Mouse (Mus musculus) embryo, embryonic 11.5 days (tissue): Measurements from ENCODE around the gene Ryr1.
"Not testable (repeated sequence)": the region's sequence is repeated elsewhere in the genome, so short reads cannot be mapped to it uniquely, and the experiment has no call there.

Source experiments
- DNase-seq: peaks from one replicate; pipeline ENCODE4 v3.0.0-alpha.2; 2012; ENCODE audit warnings: low read depth, low spot score

The Ryr1 gene

GRCm38 (mm10) chr7:29146625-29147367 lies 21.8 kb upstream of the Ryr1 start:
- no peak for DNase-seq

- no peak for DNase-seq
Measured at GRCm38 (mm10) chr7:29144006-29144405, 19.0 kb upstream of the Ryr1 start.

GRCm38 (mm10) chr7:29141416-29141815 lies 16.4 kb upstream of the Ryr1 start:
- no peak for DNase-seq

GRCm38 (mm10) chr7:29139237-29139636 lies 14.3 kb upstream of the Ryr1 start:
- DNase-seq = not testable (repeated sequence)

GRCm38 (mm10) chr7:29137429-29137828 lies 12.4 kb upstream of the Ryr1 start:
- no peak for DNase-seq

- DNase-seq = no peak
Measured at GRCm38 (mm10) chr7:29134693-29135386, 9.9 kb upstream of the Ryr1 start, which contains the start of gene Rasgrp4. Rasgrp4 (plus strand) TSS chr7:29134851.

- DNase-seq = no peak
Measured at GRCm38 (mm10) chr7:29134230-29134629, 9.3 kb upstream of the Ryr1 start.

- no peak for DNase-seq
Measured at GRCm38 (mm10) chr7:29128725-29129124, 3.7 kb upstream of the Ryr1 start.

GRCm38 (mm10) chr7:29126173-29126915 lies 1.4 kb upstream of the Ryr1 start:
- no peak for DNase-seq

- DNase-seq = no peak
Measured at GRCm38 (mm10) chr7:29123531-29124358, 1.2 kb downstream of the Ryr1 start.

GRCm38 (mm10) chr7:29122821-29123220 lies 2.2 kb downstream of the Ryr1 start:
- DNase-seq = no peak

GRCm38 (mm10) chr7:29119526-29119925 lies 5.5 kb downstream of the Ryr1 start:
- no peak for DNase-seq

- DNase-seq = no peak
Measured at GRCm38 (mm10) chr7:29118142-29118851, 6.7 kb downstream of the Ryr1 start.

- no peak for DNase-seq
Measured at GRCm38 (mm10) chr7:29108992-29109955, 15.7 kb downstream of the Ryr1 start.

- DNase-seq = no peak
Measured at GRCm38 (mm10) chr7:29101286-29102017, 23.5 kb downstream of the Ryr1 start.

- no peak for DNase-seq
Measured at GRCm38 (mm10) chr7:29097131-29097530, 27.8 kb downstream of the Ryr1 start.

GRCm38 (mm10) chr7:29088817-29089216 lies 36.2 kb downstream of the Ryr1 start:
- DNase-seq = no peak

GRCm38 (mm10) chr7:29086902-29087301 lies 38.1 kb downstream of the Ryr1 start:
- no peak for DNase-seq

GRCm38 (mm10) chr7:29085981-29086380 lies 39.0 kb downstream of the Ryr1 start:
- no peak for DNase-seq
